Mouse (Mus musculus) MEL (cell line): ENCODE data around the gene Pard3b. TPM values are rescaled to one million over a fixed set of nuclear protein-coding genes. Genes with fewer than 3 reads are reported as not detected.

Source experiments
- DNase-seq: peaks from one replicate; pipeline ENCODE4 v3.0.0; 2011; ENCODE audit warnings: low read depth, low spot score
- H3K27ac ChIP-seq: 2 replicates; pipeline ENCODE4 v1.5.1; 2012; ENCODE audit warnings: low read depth, mild to moderate bottlenecking, control low read depth, low read length, moderate library complexity; ENCODE audit not compliant: control insufficient read depth
- H3K27me3 ChIP-seq, 2 experiments: fragments of 150-350 bp in 1 of 2; sonication (generic) in 1 of 2; 2 replicates each; pipeline ENCODE4 v1.6.1; 2012; ENCODE audit warnings: low read length in 2 of 2, mild to moderate bottlenecking in 2 of 2, improper control_type of control experiment in 1 of 2, moderate library complexity in 1 of 2; ENCODE audit not compliant: insufficient read depth in 2 of 2, control insufficient read depth in 1 of 2
- H3K36me3 ChIP-seq, 2 experiments: 2 replicates each; pipeline ENCODE4 v1.6.1; 2012 to 2014; ENCODE audit warnings: low read length in 2 of 2, improper control_type of control experiment in 1 of 2, inconsistent platforms in 1 of 2, mild to moderate bottlenecking in 1 of 2; ENCODE audit not compliant: insufficient read depth in 2 of 2, control insufficient read depth in 1 of 2
- H3K4me1 ChIP-seq, 2 experiments: fragments of 150-350 bp in 1 of 2; sonication (generic) in 1 of 2; 2 replicates each; pipeline ENCODE4 v1.6.1; 2012; ENCODE audit warnings: low read length in 2 of 2, improper control_type of control experiment in 1 of 2, mild to moderate bottlenecking in 1 of 2; ENCODE audit not compliant: insufficient read depth in 2 of 2, control insufficient read depth in 1 of 2
- H3K4me3 ChIP-seq, 2 experiments: fragments of 150-350 bp in 1 of 2; sonication (generic) in 1 of 2; 2 replicates each; pipeline ENCODE4 v1.5.1; 2012; ENCODE audit warnings: low read depth in 2 of 2, low read length in 2 of 2, mild to moderate bottlenecking in 2 of 2, moderate library complexity in 2 of 2, control low read depth in 1 of 2, improper control_type of control experiment in 1 of 2; ENCODE audit not compliant: control insufficient read depth in 1 of 2, insufficient read depth in 1 of 2
- H3K79me2 ChIP-seq: 2 replicates; pipeline ENCODE4 v1.6.1; 2012; ENCODE audit warnings: mild to moderate bottlenecking, low read length, moderate library complexity; ENCODE audit not compliant: control insufficient read depth, poor library complexity, insufficient read depth
- H3K9ac ChIP-seq: 2 replicates; pipeline ENCODE4 v1.6.1; 2012; ENCODE audit warnings: low read depth, mild to moderate bottlenecking, control low read depth, low read length, moderate library complexity; ENCODE audit not compliant: control insufficient read depth, poor library complexity, severe bottlenecking
- H3K9me3 ChIP-seq: fragments of 150-350 bp; sonication (generic); replicated peaks from 2 replicates; pipeline ENCODE4 v1.6.1; 2012; ENCODE audit warnings: mild to moderate bottlenecking, low read length, improper control_type of control experiment, moderate library complexity; ENCODE audit not compliant: insufficient read depth
- BHLHE40 ChIP-seq: IDR thresholded peaks from 2 replicates; pipeline ENCODE4 v1.6.1; 2012; ENCODE audit warnings: low read depth, mild to moderate bottlenecking, inconsistent platforms, low read length, improper control_type of control experiment, borderline replicate concordance
- CHD1 ChIP-seq: IDR thresholded peaks from 2 replicates; pipeline ENCODE4 v1.6.1; 2012; ENCODE audit warnings: low read depth, mild to moderate bottlenecking, inconsistent platforms, low read length, improper control_type of control experiment
- CHD2 ChIP-seq: IDR thresholded peaks from 2 replicates; pipeline ENCODE4 v1.6.1; 2011; ENCODE audit warnings: low read length, improper control_type of control experiment
- E2F4 ChIP-seq: IDR thresholded peaks from 2 replicates; pipeline ENCODE4 v1.6.1; 2011; ENCODE audit warnings: low read depth, low read length, improper control_type of control experiment, borderline replicate concordance
- ELF1 ChIP-seq: IDR thresholded peaks from 2 replicates; pipeline ENCODE4 v1.6.1; 2014; ENCODE audit warnings: low read depth, mild to moderate bottlenecking, inconsistent platforms, low read length, improper control_type of control experiment, moderate library complexity
- EP300 ChIP-seq, 2 experiments: IDR thresholded peaks; 2 replicates each; pipeline ENCODE4 v1.6.1; 2011; ENCODE audit warnings: improper control_type of control experiment in 2 of 2, low read length in 2 of 2, low read depth in 1 of 2, mild to moderate bottlenecking in 1 of 2
- ETS1 ChIP-seq: IDR thresholded peaks from 2 replicates; pipeline ENCODE4 v1.6.1; 2012; ENCODE audit warnings: low read depth, mild to moderate bottlenecking, inconsistent platforms, low read length, improper control_type of control experiment, moderate library complexity
- GABPA ChIP-seq: IDR thresholded peaks from 2 replicates; pipeline ENCODE4 v1.6.1; 2012; ENCODE audit warnings: low read depth, mild to moderate bottlenecking, inconsistent platforms, low read length, improper control_type of control experiment, moderate library complexity
- HCFC1 ChIP-seq: IDR thresholded peaks from 2 replicates; pipeline ENCODE4 v1.6.1; 2012; ENCODE audit warnings: low read depth, mild to moderate bottlenecking, inconsistent platforms, low read length, improper control_type of control experiment, moderate library complexity
- JUND ChIP-seq: IDR thresholded peaks from 2 replicates; pipeline ENCODE4 v1.6.1; 2011; ENCODE audit warnings: low read depth, mild to moderate bottlenecking, improper control_type of control experiment, low read length
- KAT2A ChIP-seq: conservative IDR thresholded peaks from 2 replicates; pipeline ENCODE4 v1.6.1; 2012; ENCODE audit warnings: low read depth, low read length, improper control_type of control experiment, inconsistent platforms
- MAFK ChIP-seq: IDR thresholded peaks from 2 replicates; pipeline ENCODE4 v1.6.1; 2011; ENCODE audit warnings: low read depth, mild to moderate bottlenecking, low read length, improper control_type of control experiment, borderline replicate concordance
- MAX ChIP-seq: IDR thresholded peaks from 2 replicates; pipeline ENCODE4 v1.6.1; 2011; ENCODE audit warnings: low read length, improper control_type of control experiment
- MAZ ChIP-seq: IDR thresholded peaks from 2 replicates; pipeline ENCODE4 v1.6.1; 2012; ENCODE audit warnings: low read depth, mild to moderate bottlenecking, inconsistent platforms, low read length, improper control_type of control experiment
- MXI1 ChIP-seq: IDR thresholded peaks from 2 replicates; pipeline ENCODE4 v1.6.1; 2011; ENCODE audit warnings: mild to moderate bottlenecking, low read depth, low read length, improper control_type of control experiment
- MYB ChIP-seq: IDR thresholded peaks from 2 replicates; pipeline ENCODE4 v1.6.1; 2011; ENCODE audit warnings: mild to moderate bottlenecking, low read depth, low read length, improper control_type of control experiment
- MYC ChIP-seq: IDR thresholded peaks from 2 replicates; pipeline ENCODE4 v1.6.1; 2011; ENCODE audit warnings: low read depth, mild to moderate bottlenecking, low read length, improper control_type of control experiment, moderate library complexity
- NRF1 ChIP-seq: IDR thresholded peaks from 2 replicates; pipeline ENCODE4 v1.6.1; 2014; ENCODE audit warnings: low read depth, mild to moderate bottlenecking, inconsistent platforms, low read length, improper control_type of control experiment, moderate library complexity; ENCODE audit not compliant: poor library complexity, insufficient read depth, severe bottlenecking
- POLR2A ChIP-seq, 2 experiments: IDR thresholded peaks; 2 replicates each; pipeline ENCODE4 v1.6.1; 2011 to 2012; ENCODE audit warnings: low read length in 2 of 2, mild to moderate bottlenecking in 2 of 2, control low read depth in 1 of 2, improper control_type of control experiment in 1 of 2, low read depth in 1 of 2, moderate library complexity in 1 of 2; ENCODE audit not compliant: control insufficient read depth in 1 of 2, insufficient read depth in 1 of 2, poor library complexity in 1 of 2
- POLR2AphosphoS5 ChIP-seq: IDR thresholded peaks from 2 replicates; pipeline ENCODE4 v1.6.1; 2012; ENCODE audit warnings: low read depth, borderline replicate concordance, mild to moderate bottlenecking, inconsistent platforms, low read length, moderate library complexity, mixed read lengths
- RCOR1 ChIP-seq: IDR thresholded peaks from 2 replicates; pipeline ENCODE4 v1.6.1; 2012; ENCODE audit warnings: low read depth, mild to moderate bottlenecking, inconsistent platforms, low read length, improper control_type of control experiment
- SIN3A ChIP-seq: IDR thresholded peaks from 2 replicates; pipeline ENCODE4 v1.6.1; 2012; ENCODE audit warnings: low read length, improper control_type of control experiment, inconsistent platforms
- SMC3 ChIP-seq: IDR thresholded peaks from 2 replicates; pipeline ENCODE4 v1.6.1; 2011; ENCODE audit warnings: low read depth, low read length, improper control_type of control experiment
- TAL1 ChIP-seq: IDR thresholded peaks from 2 replicates; pipeline ENCODE4 v1.6.1; 2012; ENCODE audit warnings: mild to moderate bottlenecking, inconsistent platforms, low read length, moderate library complexity, mixed read lengths
- TBP ChIP-seq: IDR thresholded peaks from 2 replicates; pipeline ENCODE4 v1.8.0; 2011; ENCODE audit warnings: low read depth, low read length, improper control_type of control experiment
- TCF12 ChIP-seq: IDR thresholded peaks from 2 replicates; pipeline ENCODE4 v1.6.1; 2014; ENCODE audit warnings: low read depth, mild to moderate bottlenecking, inconsistent platforms, low read length, improper control_type of control experiment, moderate library complexity
- USF1 ChIP-seq: IDR thresholded peaks from 2 replicates; pipeline ENCODE4 v1.6.1; 2014; ENCODE audit warnings: low read depth, mild to moderate bottlenecking, inconsistent platforms, low read length, improper control_type of control experiment, moderate library complexity
- USF2 ChIP-seq, 2 experiments: IDR thresholded peaks; 2 replicates each; pipeline ENCODE4 v1.6.1; 2011 to 2012; ENCODE audit warnings: improper control_type of control experiment in 2 of 2, low read length in 2 of 2, borderline replicate concordance in 1 of 2, inconsistent platforms in 1 of 2, low read depth in 1 of 2, mild to moderate bottlenecking in 1 of 2; ENCODE audit not compliant: insufficient read depth in 1 of 2
- ZMIZ1 ChIP-seq: IDR thresholded peaks from 2 replicates; pipeline ENCODE4 v1.6.1; 2012; ENCODE audit warnings: low read depth, mild to moderate bottlenecking, inconsistent platforms, low read length, improper control_type of control experiment, moderate library complexity
- polyA plus RNA-seq, 2 experiments: library from polyadenylated mRNA; stranded (reverse) in 1 of 2; unstranded in 1 of 2; fragments of >175 nt in 1 of 2; fragments of >200 nt in 1 of 2; gene quantifications; 2 replicates each; pipeline versions ENCODE4 v1.2.1 to v1.2.4; 2012; ENCODE audit warnings: low replicate concordance in 2 of 2, low read depth in 1 of 2; ENCODE audit not compliant: insufficient read length in 2 of 2, insufficient read depth in 1 of 2, missing spikeins in 1 of 2
- total RNA-seq: library from RNA; depleted of rRNA; stranded (reverse); fragments of 300-350 nt; gene quantifications from 2 replicates; pipeline ENCODE4 v1.2.3, GENCODE M21; 2012

The Pard3b gene
- total and polyA plus RNA-seq, 3 experiments: not detected

DNA sequence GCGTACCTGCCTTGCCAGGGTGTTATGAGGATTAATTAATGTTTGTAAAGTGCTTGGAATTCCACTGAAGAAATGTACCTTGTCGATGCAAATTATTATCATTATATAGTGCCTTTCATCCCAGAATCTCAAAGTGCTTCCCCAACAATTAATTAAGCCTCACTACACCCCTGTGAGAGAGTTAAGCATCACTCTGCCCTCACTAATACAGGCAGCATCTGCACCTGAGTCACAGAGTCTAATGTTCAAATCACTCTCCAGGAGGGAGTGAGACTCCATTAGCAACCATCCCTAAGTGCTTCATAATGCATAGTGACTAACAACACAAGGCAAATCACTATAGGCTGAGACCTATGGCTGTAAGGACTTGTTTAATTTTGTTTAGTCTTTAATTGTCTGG lies 1044.9 kb downstream of the Pard3b start:
- Histone ChIP-seq H3K27ac (no peak overlapping the region), H3K79me2 (no peaks in the 10 kb centered on the region), H3K4me3 (no peak overlapping the region), H3K36me3 (no peaks in the 10 kb centered on the region), H3K27me3 (no peaks in the 10 kb centered on the region)
- DNase-seq: no peak
- TF ChIP-seq SIN3A (no peak), SMC3 (no peak), TAL1 (no peak), CHD1 (no peak), CHD2 (no peak), GABPA (no peak), MXI1 (no peak), KAT2A (no peak), BHLHE40 (no peak), USF2 (IDR thresholded peaks at IDR 0.05; ENCODE audit: borderline replicate concordance in 1 of 2, insufficient read depth in 1 of 2, low read depth in 1 of 2, low read length in 2 of 2) (no peak), ZMIZ1 (no peak), NRF1 (no peak), RCOR1 (no peak), TCF12 (no peak), HCFC1 (no peak), ELF1 (no peak), POLR2AphosphoS5 (no peak), MAFK (no peak), EP300 (IDR thresholded peaks at IDR 0.05; ENCODE audit: low read depth in 1 of 2, low read length in 2 of 2) (no peak), ETS1 (no peak)
- TF ChIP-seq, all 39 proteins: peak for 0
- no peaks in the 10 kb centered on the region for H3K9me3 ChIP-seq
- no peak overlapping the region for H3K9ac ChIP-seq
- H3K4me1 ChIP-seq: no peaks in the 10 kb centered on the region

DNA sequence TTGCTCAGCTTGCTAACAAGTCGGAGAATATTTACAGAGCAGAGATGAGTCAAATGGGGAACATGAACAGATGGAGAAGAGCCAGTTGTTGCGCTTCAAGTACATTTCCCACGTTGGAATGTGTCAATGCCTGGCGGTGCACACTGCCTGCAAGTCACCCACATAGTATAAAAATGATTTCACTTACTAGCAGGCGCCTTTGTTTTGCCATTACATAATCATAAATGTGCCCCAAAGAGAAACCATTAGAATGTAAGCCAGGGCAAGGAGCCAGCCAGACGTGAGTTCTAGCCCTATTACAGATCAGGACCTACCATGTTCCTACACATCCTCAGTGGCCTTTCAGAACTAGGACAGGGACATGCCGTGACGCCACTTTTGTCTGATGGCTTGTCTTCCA lies 1048.9 kb downstream of the Pard3b start:
- TF ChIP-seq ZMIZ1 (no peak), E2F4 (no peak), TBP (no peak), KAT2A (no peak), USF1 (no peak), CHD2 (no peak), MYB (no peak), HCFC1 (no peak), MYC (no peak), POLR2AphosphoS5 (no peak), MAFK (no peak), USF2 (IDR thresholded peaks at IDR 0.05; ENCODE audit: borderline replicate concordance in 1 of 2, insufficient read depth in 1 of 2, low read depth in 1 of 2, low read length in 2 of 2) (no peak), TCF12 (no peak), MAZ (no peak), MAX (no peak), JUND (no peak), POLR2A (IDR thresholded peaks at IDR 0.05; ENCODE audit: control insufficient read depth in 1 of 2, insufficient read depth in 1 of 2, low read depth in 1 of 2, low read length in 2 of 2, poor library complexity in 1 of 2) (no peak), BHLHE40 (no peak), RCOR1 (no peak)
- TF ChIP-seq, all 39 proteins: peak for 0
- H3K27ac ChIP-seq: no peak overlapping the region
- H3K27me3 ChIP-seq: no peaks in the 10 kb centered on the region
- no peak overlapping the region for H3K4me3 ChIP-seq
- no peaks in the 10 kb centered on the region for H3K79me2 ChIP-seq
- H3K9me3 ChIP-seq: no peaks in the 10 kb centered on the region
- H3K4me1 ChIP-seq: no peaks in the 10 kb centered on the region
- H3K36me3 ChIP-seq: no peaks in the 10 kb centered on the region
- H3K9ac ChIP-seq: no peak overlapping the region
- no peak for DNase-seq
